Comparison of ENCODE assay signal across 8 mouse cellular contexts in genomic region chr12:27340451-27341035, GRCm38 (mm10). TPM values are rescaled to one million over a fixed set of nuclear protein-coding genes. Genes with fewer than 3 reads are reported as not detected.
A peak's percentile ranks its signal among the peaks of the same experiment; 100 is the strongest.
DNase-seq lines count a peak whose midpoint lies in the region; ATAC-seq lines count a peak whose summit lies in the region.

No protein-coding gene starts in this region.

- intact Hi-C loops in heart, postnatal 10 days (cut with DNase I), result loop anchor here (5.0 to 10.0 kb wide), 3 partner anchors 162 to 806 kb away; no protein-coding TSS in a partner anchor

- peak overlapping the region; percentile 87; the same call in 1 of the 2 replicates for H3K9ac ChIP-seq in heart, embryonic 11.5 days (ENCODE audit: low read depth, low read length)
- peak overlapping the region; percentile 100 for H3K9ac ChIP-seq in hindbrain, embryonic 13.5 days
- H3K9ac ChIP-seq in midbrain, embryonic 12.5 days (replicated peaks), result peak overlapping the region; percentile 100

- peak overlapping the region; percentile 90 for H3K4me3 ChIP-seq in heart, embryonic 11.5 days (ENCODE audit: low read depth, low read length)
- peak overlapping the region; percentile 100 for H3K4me3 ChIP-seq in hindbrain, embryonic 13.5 days
- peak overlapping the region; percentile 100 for H3K4me3 ChIP-seq in midbrain, embryonic 12.5 days

- DNase-seq in heart, postnatal 10 days, result no peak
- peak; percentile 34 for DNase-seq in R1 (ENCODE audit: low read depth, low spot score)
- DNase-seq in frontal cortex, postnatal 25 days (ENCODE audit: low spot score in 2 of 2), result no peak
- DNase-seq in testis, postnatal 14 days (ENCODE audit: low spot score), result no peak

- H3K9me3 ChIP-seq in heart, embryonic 11.5 days (replicated peaks; ENCODE audit: control insufficient read depth, low read length), result no peaks in the 10 kb centered on the region
- no peaks in the 10 kb centered on the region for H3K9me3 ChIP-seq in hindbrain, embryonic 13.5 days
- H3K9me3 ChIP-seq in midbrain, embryonic 12.5 days, result no peaks in the 10 kb centered on the region

- ATAC-seq in heart, embryonic 11.5 days (replicated peaks; ENCODE audit: insufficient number of reproducible peaks, low FRiP score, low TSS enrichment), result no peak
- no peak for ATAC-seq in hindbrain, embryonic 13.5 days (ENCODE audit: low FRiP score)
- ATAC-seq in midbrain, embryonic 12.5 days (ENCODE audit: low FRiP score, low read depth), result no peak
- ATAC-seq in erythroblast, adult 5-6 weeks (replicated peaks; ENCODE audit: low FRiP score, poor library complexity, severe bottlenecking), result no peak

- peak overlapping the region; percentile 84 for H3K4me2 ChIP-seq in heart, embryonic 11.5 days
- peak overlapping the region; percentile 47 for H3K4me2 ChIP-seq in hindbrain, embryonic 13.5 days
- peak overlapping the region; percentile 11; the same call in 1 of the 2 replicates for H3K4me2 ChIP-seq in midbrain, embryonic 12.5 days (replicated peaks)

- no peaks in the 10 kb centered on the region for H3K27me3 ChIP-seq in heart, embryonic 11.5 days (ENCODE audit: control insufficient read depth, insufficient read depth, low read length)
- no peaks in the 10 kb centered on the region for H3K27me3 ChIP-seq in hindbrain, embryonic 13.5 days
- no peaks in the 10 kb centered on the region for H3K27me3 ChIP-seq in midbrain, embryonic 12.5 days

- no peaks in the 10 kb centered on the region for H3K36me3 ChIP-seq in heart, embryonic 11.5 days (ENCODE audit: control insufficient read depth, insufficient read depth, low read length)
- no peaks in the 10 kb centered on the region for H3K36me3 ChIP-seq in hindbrain, embryonic 13.5 days
- H3K36me3 ChIP-seq in midbrain, embryonic 12.5 days, result peaks cover 20% of the 10 kb centered on the region

- whole genome bisulfite sequencing in heart, embryonic 11.5 days (ENCODE audit: insufficient replicate concordance), result under 1% methylated on average over 14 of the region's 14 CpGs
- 1% methylated on average over 14 of the region's 14 CpGs for WGBS in hindbrain, embryonic 13.5 days
- under 1% methylated on average over 14 of the region's 14 CpGs for WGBS in midbrain, embryonic 12.5 days

- peak overlapping the region; percentile 90; the same call in 1 of the 2 replicates for H3K27ac ChIP-seq in heart, embryonic 11.5 days (ENCODE audit: low read depth, low read length)
- H3K27ac ChIP-seq in hindbrain, embryonic 13.5 days, result peak overlapping the region; percentile 100
- peak overlapping the region; percentile 100 for H3K27ac ChIP-seq in midbrain, embryonic 12.5 days (replicated peaks)

- 0 out of 2 replicates have a peak, but pooled peaks cover 3% of the 10 kb centered on the region for H3K4me1 ChIP-seq in heart, embryonic 11.5 days (ENCODE audit: control insufficient read depth, insufficient read depth, low read length)
- peaks cover 23% of the 10 kb centered on the region for H3K4me1 ChIP-seq in hindbrain, embryonic 13.5 days (replicated peaks)
- peaks cover 19% of the 10 kb centered on the region for H3K4me1 ChIP-seq in midbrain, embryonic 12.5 days

RNA-seq across cellular contexts. Expression of gene Sox11, which starts 1.8 kb away (rescaled TPM):
- polyA plus RNA-seq in heart, embryonic 11.5 days (2014; fragmentation: Nextera tagmentation; extraction: Ambion mirVana), result 36.5 and 43.6 TPM in 2 replicates
- 1 to 10 TPM; 2.3 TPM for total RNA-seq in heart, postnatal 10 days (2021)
- 574 and 588 TPM in 2 replicates for polyA plus RNA-seq in hindbrain, embryonic 13.5 days (2015; fragmentation: Nextera tagmentation; extraction: Ambion mirVana)
- 596 and 650 TPM in 2 replicates for polyA plus RNA-seq in midbrain, embryonic 12.5 days (2016; fragmentation: Nextera tagmentation; extraction: Ambion mirVana)
- not detected in 2 replicates for total RNA-seq in erythroblast, adult 5-6 weeks (2015; ENCODE audit: low replicate concordance)
- total RNA-seq in erythroblast, adult 5-6 weeks (2017; ENCODE audit: low replicate concordance), result 0.14 TPM in 1 of 2 replicates, not detected in the other

Comparison
In these comparisons a context has a peak if more than half of its experiments do, and no peak if none do; other contexts are left out.
1. H3K4me2 ChIP-seq: peak in every context shown above with its lines; median percentile 84 in heart, embryonic 11.5 days; 47 in hindbrain, embryonic 13.5 days; 11 in midbrain, embryonic 12.5 days.
2. RNA of gene Sox11, which starts 1.8 kb away (polyA plus RNA-seq): 596 to 650 TPM in midbrain, embryonic 12.5 days and 574 to 588 TPM in hindbrain, embryonic 13.5 days; 36.5 to 43.6 TPM in heart, embryonic 11.5 days; every median in the first group is over 10 times any median in the second.
3. Peak in every context shown above with its lines, with median percentiles within 50 percentile points of each other: H3K27ac ChIP-seq, H3K4me3 ChIP-seq and H3K9ac ChIP-seq.